Mouse (Mus musculus) forebrain, embryonic 11.5 days (tissue): ENCODE data around the gene Gbx1. TPM values are rescaled to one million over a fixed set of nuclear protein-coding genes. Genes with fewer than 3 reads are reported as not detected.
A peak's percentile ranks its signal among the peaks of the same experiment; 100 is the strongest.

Experiments used
- ATAC-seq: fragments of 200-750 bp; cut with Nextera tagmentation; replicated peaks from 2 replicates; pipeline ENCODE4 v1.8.0; 2017; ENCODE audit warnings: moderate TSS enrichment; ENCODE audit not compliant: low FRiP score
- DNase-seq: peaks from one replicate; pipeline ENCODE4 v3.0.0-alpha.2; 2017; ENCODE audit warnings: low spot score
- H3K27ac ChIP-seq: fragments of 300-500 bp; sonication (generic); 2 replicates; pipeline ENCODE4 v1.5.1; 2014; ENCODE audit warnings: low read depth, low read length
- H3K27me3 ChIP-seq: fragments of 300-500 bp; sonication (generic); 2 replicates; pipeline ENCODE4 v1.6.1; 2014; ENCODE audit warnings: mild to moderate bottlenecking, low read length, mixed read lengths; ENCODE audit not compliant: control insufficient read depth, insufficient read depth
- H3K36me3 ChIP-seq: fragments of 300-500 bp; sonication (generic); 2 replicates; pipeline ENCODE4 v1.6.1; 2014; ENCODE audit warnings: mild to moderate bottlenecking, low read length, moderate library complexity, mixed read lengths; ENCODE audit not compliant: control insufficient read depth, insufficient read depth
- H3K4me1 ChIP-seq: fragments of 300-500 bp; sonication (generic); replicated peaks from 2 replicates; pipeline ENCODE4 v1.6.1; 2014; ENCODE audit warnings: low read length, mixed read lengths; ENCODE audit not compliant: control insufficient read depth, insufficient read depth
- H3K4me2 ChIP-seq: fragments of 300-500 bp; sonication (generic); 2 replicates; pipeline ENCODE4 v1.6.1; 2014; ENCODE audit warnings: low read depth, mild to moderate bottlenecking, low read length, moderate library complexity, mixed read lengths; ENCODE audit not compliant: severe bottlenecking
- H3K4me3 ChIP-seq: fragments of 300-500 bp; sonication (generic); 2 replicates; pipeline ENCODE4 v1.5.1; 2014; ENCODE audit warnings: low read depth, low read length
- H3K9ac ChIP-seq: fragments of 300-500 bp; sonication (generic); 2 replicates; pipeline ENCODE4 v1.6.1; 2014; ENCODE audit warnings: low read length
- H3K9me3 ChIP-seq: fragments of 300-500 bp; sonication (generic); 2 replicates; pipeline ENCODE4 v1.6.1; 2016; ENCODE audit warnings: low read length, mixed read lengths; ENCODE audit not compliant: control insufficient read depth
- WGBS: fragments of 180-500 bp; shearing (Covaris S2); extraction: QIAGEN DNeasy Blood & Tissue Kit; methylation state at CpG from one replicate; pipeline ENCODE4 v1.1.7; 2014; 5-methylcytosine and 5-hydroxymethylcytosine counted together
- polyA plus RNA-seq: library from polyadenylated mRNA; unstranded; fragments of >200 nt; fragmentation: Nextera tagmentation; extraction: Ambion mirVana; gene quantifications from 2 replicates; pipeline ENCODE4 v1.2.1, GENCODE M21; 2014

Gbx1 gene
- polyA plus RNA-seq, 1 experiment from 2014 or later: 0.64 TPM

GRCm38 (mm10) chr5:24495019-24495418 lies 32.0 kb downstream of the Gbx1 start:
- no peak overlapping the region for H3K4me2 ChIP-seq
- H3K9ac ChIP-seq: no peak overlapping the region
- H3K9me3 ChIP-seq: no peaks in the 10 kb centered on the region
- DNase-seq: no peak
- no peak for ATAC-seq
- WGBS: 73% methylated on average over 15 of the region's 15 CpGs
- H3K4me1 ChIP-seq: peaks cover 8% of the 10 kb centered on the region; the same call in 1 of the 2 replicates
- no peaks in the 10 kb centered on the region; the same call in 1 of the 2 replicates for H3K36me3 ChIP-seq
- H3K4me3 ChIP-seq: no peak overlapping the region
- H3K27me3 ChIP-seq: no peaks in the 10 kb centered on the region; the same call in 1 of the 2 replicates
- H3K27ac ChIP-seq: no peak overlapping the region

GRCm38 (mm10) chr5:24492546-24493285 lies 34.3 kb downstream of the Gbx1 start:
- H3K9ac ChIP-seq: no peak overlapping the region
- no peaks in the 10 kb centered on the region; the same call in 1 of the 2 replicates for H3K27me3 ChIP-seq
- H3K36me3 ChIP-seq: peaks cover 4% of the 10 kb centered on the region; the same call in 1 of the 2 replicates
- ATAC-seq (no peak), DNase-seq (no peak)
- H3K27ac ChIP-seq: no peak overlapping the region
- 93% methylated on average over 16 of the region's 16 CpGs for WGBS
- no peak overlapping the region for H3K4me3 ChIP-seq
- no peaks in the 10 kb centered on the region for H3K9me3 ChIP-seq
- peaks cover 8% of the 10 kb centered on the region; the same call in 1 of the 2 replicates for H3K4me1 ChIP-seq
- no peak overlapping the region for H3K4me2 ChIP-seq

DNA sequence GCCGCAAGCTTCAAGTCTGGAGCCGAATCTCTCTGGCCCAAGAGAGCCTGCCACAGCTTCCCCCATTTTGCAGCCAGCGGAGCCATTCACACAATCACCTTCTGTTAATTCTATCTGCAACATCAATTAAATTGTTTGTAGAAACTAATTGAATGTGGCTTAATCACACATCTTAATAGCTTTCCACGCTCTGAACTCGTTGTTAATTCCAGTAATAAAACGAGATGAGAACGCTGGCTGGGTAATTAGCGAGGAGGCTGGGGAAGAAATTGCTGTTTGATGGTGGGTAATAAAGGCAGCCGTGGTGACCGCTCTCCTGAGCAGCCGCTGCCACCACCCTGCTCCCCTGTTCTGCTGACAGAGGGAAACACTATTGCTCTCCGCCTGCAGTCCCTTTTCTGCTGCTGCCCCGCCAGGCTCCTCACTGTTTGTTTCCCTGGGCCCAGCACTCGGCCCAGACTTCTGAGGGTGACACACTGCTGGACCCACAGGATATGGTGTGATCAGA lies 36.5 kb downstream of the Gbx1 start:
- Histone ChIP-seq H3K9me3 (no peaks in the 10 kb centered on the region), H3K36me3 (peaks cover 5% of the 10 kb centered on the region; the same call in 1 of the 2 replicates), H3K27me3 (no peaks in the 10 kb centered on the region; the same call in 1 of the 2 replicates), H3K4me3 (no peak overlapping the region), H3K4me2 (no peak overlapping the region), H3K4me1 (peaks cover 3% of the 10 kb centered on the region), H3K27ac (no peak overlapping the region), H3K9ac (no peak overlapping the region)
- DNase-seq: no peak
- WGBS: 54% methylated on average over 14 of the region's 14 CpGs
- no peak for ATAC-seq

DNA sequence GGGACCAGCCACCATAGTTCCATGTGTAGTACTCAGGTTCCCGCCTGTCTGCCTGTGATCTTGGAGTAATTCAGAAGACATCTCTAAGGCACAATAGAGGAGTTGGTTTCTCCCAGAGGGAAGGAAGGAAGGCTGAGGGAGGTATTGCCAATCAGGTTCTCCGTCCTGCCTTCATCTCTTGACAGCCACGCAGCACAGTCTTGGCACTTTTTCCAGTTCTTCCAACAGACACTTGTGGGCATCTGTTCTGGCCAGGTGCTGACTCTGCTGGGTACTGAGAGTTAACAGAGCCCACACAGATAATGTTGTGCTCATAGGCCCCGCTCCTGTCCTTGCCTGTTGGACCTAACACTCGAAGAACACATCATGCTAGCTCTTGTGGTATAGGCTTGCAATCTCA lies 40.3 kb downstream of the Gbx1 start:
- Histone ChIP-seq H3K4me1 (peaks cover 30% of the 10 kb centered on the region), H3K27ac (no peak overlapping the region), H3K4me3 (no peak overlapping the region), H3K9ac (no peak overlapping the region), H3K27me3 (no peaks in the 10 kb centered on the region; the same call in 1 of the 2 replicates), H3K4me2 (no peak overlapping the region), H3K36me3 (peaks cover 9% of the 10 kb centered on the region), H3K9me3 (no peaks in the 10 kb centered on the region)
- no peak for DNase-seq
- no peak for ATAC-seq
- WGBS: 91% methylated on average over 5 of the region's 5 CpGs

DNA sequence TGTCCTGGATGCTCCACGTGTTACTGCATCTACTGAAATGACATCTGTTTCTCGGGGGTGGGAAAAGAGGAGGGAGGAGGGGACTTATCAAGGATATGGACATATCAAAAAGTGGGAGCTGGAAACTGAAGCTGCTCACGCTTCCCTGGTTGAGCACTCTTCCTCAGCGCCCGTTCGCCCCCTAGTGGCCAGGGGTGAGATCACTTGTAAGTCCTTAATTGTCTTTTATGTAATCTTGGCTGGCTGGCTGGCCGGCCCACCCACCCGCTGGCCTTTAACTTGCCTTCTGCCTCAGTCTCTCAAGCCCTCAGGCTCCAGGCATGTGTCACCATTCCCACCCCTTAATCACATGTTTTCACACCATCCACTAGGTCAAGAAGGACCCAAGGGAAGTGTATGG lies 40.9 kb downstream of the Gbx1 start:
- 2% methylated on average over 8 of the region's 8 CpGs for WGBS
- Histone ChIP-seq H3K27ac (no peak overlapping the region), H3K9me3 (no peaks in the 10 kb centered on the region), H3K4me1 (peaks cover 34% of the 10 kb centered on the region), H3K4me3 (no peak overlapping the region), H3K36me3 (peaks cover 9% of the 10 kb centered on the region), H3K9ac (no peak overlapping the region), H3K27me3 (no peaks in the 10 kb centered on the region; the same call in 1 of the 2 replicates), H3K4me2 (no peak overlapping the region)
- 0 out of 2 replicates have a peak, but pooled peaks have one; percentile 9 for ATAC-seq
- DNase-seq: peak; percentile 94

DNA sequence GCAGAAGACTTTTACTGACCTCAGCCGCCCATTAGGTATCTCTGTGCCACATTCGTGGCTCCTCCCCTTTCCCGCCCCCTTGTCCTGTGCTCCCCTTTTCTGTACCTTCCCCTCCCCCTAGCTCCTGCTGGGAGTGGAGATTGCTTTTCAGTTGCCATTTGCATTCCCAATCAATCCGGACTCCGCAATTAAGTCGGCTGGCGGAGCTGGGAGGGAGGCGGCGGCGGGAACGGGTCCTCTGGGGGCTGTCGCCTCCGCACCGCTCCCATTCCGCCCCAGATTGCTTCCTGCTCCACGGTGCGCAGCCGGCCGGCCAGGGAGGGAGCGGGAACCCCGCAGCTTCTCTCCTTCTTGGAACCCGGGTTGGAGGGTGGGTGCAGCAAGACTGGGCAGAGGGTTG lies 42.0 kb downstream of the Gbx1 start:
- DNase-seq (peak; percentile 81), ATAC-seq (peak; percentile 32)
- WGBS: 9% methylated on average over 22 of the region's 22 CpGs
- H3K9me3 ChIP-seq: no peaks in the 10 kb centered on the region
- H3K36me3 ChIP-seq: peaks cover 9% of the 10 kb centered on the region
- peak overlapping the region; percentile 50 for H3K9ac ChIP-seq
- peaks cover 39% of the 10 kb centered on the region for H3K4me1 ChIP-seq
- H3K4me3 ChIP-seq: peak overlapping the region; percentile 10
- no peaks in the 10 kb centered on the region; the same call in 1 of the 2 replicates for H3K27me3 ChIP-seq
- H3K4me2 ChIP-seq: peak overlapping the region; percentile 63
- peak overlapping the region; percentile 58; the same call in 1 of the 2 replicates for H3K27ac ChIP-seq

- no peak; the same call in 1 of the 2 replicates for ATAC-seq
Measured at GRCm38 (mm10) chr5:24483326-24483725, 43.7 kb downstream of the Gbx1 start.

GRCm38 (mm10) chr5:24482247-24483079 lies 44.5 kb downstream of the Gbx1 start:
- peaks cover 40% of the 10 kb centered on the region for H3K4me1 ChIP-seq
- DNase-seq: peak; percentile 67
- H3K4me3 ChIP-seq: no peak overlapping the region
- H3K27ac ChIP-seq: peak overlapping the region; percentile 37; the same call in 1 of the 2 replicates
- H3K36me3 ChIP-seq: peaks cover 4% of the 10 kb centered on the region
- no peak overlapping the region for H3K4me2 ChIP-seq
- WGBS: 29% methylated on average over 41 of the region's 41 CpGs
- H3K9me3 ChIP-seq: no peaks in the 10 kb centered on the region
- H3K9ac ChIP-seq: no peak overlapping the region; the same call in 1 of the 2 replicates
- H3K27me3 ChIP-seq: no peaks in the 10 kb centered on the region; the same call in 1 of the 2 replicates
- no peak for ATAC-seq

More at GRCm38 (mm10) chr5:24483326-24483725, 43.7 kb downstream of the Gbx1 start:
- 0 out of 2 replicates have a peak overlapping the region, but pooled peaks have one; percentile 12 for H3K9ac ChIP-seq
- H3K36me3 ChIP-seq: peaks cover 9% of the 10 kb centered on the region
- H3K4me3 ChIP-seq: no peak overlapping the region
- H3K27ac ChIP-seq: no peak overlapping the region
- WGBS: 18% methylated on average over 11 of the region's 11 CpGs
- no peak overlapping the region for H3K4me2 ChIP-seq
- peaks cover 40% of the 10 kb centered on the region for H3K4me1 ChIP-seq
- no peaks in the 10 kb centered on the region; the same call in 1 of the 2 replicates for H3K27me3 ChIP-seq
- peak; percentile 86 for DNase-seq
- no peaks in the 10 kb centered on the region for H3K9me3 ChIP-seq
